Mouse (Mus musculus): ENCODE results near the gene Lamp2. TPM values are rescaled to one million over a fixed set of nuclear protein-coding genes. Genes with fewer than 3 reads are reported as not detected.
A peak's percentile ranks its signal among the peaks of the same experiment; 100 is the strongest.
"Not testable (repeated sequence)": the region's sequence is repeated elsewhere in the genome, so short reads cannot be mapped to it uniquely, and the experiment has no call there.

Gene Lamp2
- not detected in 2 replicates for polyA plus RNA-seq (2012; ENCODE audit: insufficient read depth, insufficient read length, low replicate concordance, missing spikeins)

DNA sequence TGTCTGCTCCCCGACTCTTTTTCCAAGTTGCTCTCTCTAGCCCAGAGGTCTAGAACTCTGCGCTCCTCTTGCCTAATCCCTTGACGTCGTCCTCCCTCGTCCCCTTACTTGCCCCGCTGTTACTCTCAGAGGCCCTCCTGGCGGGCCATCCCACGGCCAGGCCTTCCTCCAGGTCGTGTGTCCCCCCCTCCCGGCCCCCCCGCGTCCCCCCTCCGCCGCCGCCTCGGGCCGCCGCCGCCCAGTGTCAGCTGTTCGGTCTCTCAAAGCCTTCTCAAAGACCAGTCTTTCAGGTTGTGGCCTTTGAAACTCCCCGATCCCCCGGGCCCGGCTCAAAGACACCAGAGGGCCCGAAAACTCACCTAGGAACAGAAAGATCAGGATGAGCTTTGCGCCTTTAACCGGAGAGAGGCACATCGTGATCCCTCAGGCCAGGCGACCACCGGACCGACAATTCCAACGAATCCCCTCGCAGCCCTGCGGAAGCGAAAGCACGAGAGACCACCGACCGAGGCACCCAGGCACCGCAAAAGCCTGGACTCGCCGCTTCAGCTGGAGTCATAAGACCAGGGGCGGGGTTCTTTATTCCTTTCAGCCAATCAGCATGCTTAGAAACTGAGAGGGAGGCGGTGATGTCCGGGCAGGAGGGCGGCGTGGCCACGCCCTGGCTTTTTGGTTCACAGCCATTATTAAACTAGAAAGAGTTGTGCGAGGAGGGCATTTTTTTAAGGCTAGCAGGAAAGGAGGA is at the start of gene Lamp2:
TSS of gene Lamp2 (minus strand) at position 565 of the 745 bp plus-strand sequence.
- 11% methylated on average over 46 of the region's 47 CpGs for WGBS
- Histone ChIP-seq H3K4me3 (ENCODE audit: insufficient read depth, low read depth, low read length) (peak within 1 kb of the TSS; percentile 51), H3K4me1 (ENCODE audit: control insufficient read depth, insufficient read depth, low read length) (no peaks in the 10 kb centered on the region), H3K27ac (ENCODE audit: insufficient read depth, low read depth, low read length) (no peak within 1 kb of the TSS)
- TF ChIP-seq POLR2A (IDR thresholded peaks at IDR 0.05; ENCODE audit: insufficient read depth, low read depth, low read length) = peak; percentile 46; the same call in 1 of the 2 replicates
- no peak for TF ChIP-seq CTCF (IDR thresholded peaks at IDR 0.05; ENCODE audit: insufficient read depth, low read depth, low read length)

DNA sequence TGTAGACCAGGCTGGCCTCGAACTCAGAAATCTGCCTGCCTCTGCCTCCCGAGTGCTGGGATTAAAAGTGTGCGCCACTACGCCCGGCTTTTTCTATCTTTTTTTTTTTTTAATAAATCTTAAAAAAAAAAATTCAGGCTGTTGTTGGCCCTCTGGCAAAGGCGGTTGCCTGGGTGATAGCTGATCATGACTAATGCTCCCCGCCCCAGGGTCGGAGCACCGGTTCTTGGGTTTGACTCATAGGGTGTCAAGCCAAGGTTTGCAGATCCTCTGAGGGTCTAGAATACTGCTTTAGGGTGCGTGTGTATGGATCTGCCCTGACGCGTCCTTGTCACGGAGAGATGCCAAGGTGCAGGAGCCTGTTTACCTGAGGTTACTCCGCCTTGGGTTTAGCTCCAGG is 48.6 kb upstream of the Lamp2 start:
- 0 out of 2 replicates have a peak, but pooled peaks cover 3% of the 10 kb centered on the region for H3K4me1 ChIP-seq (ENCODE audit: control insufficient read depth, insufficient read depth, low read length)
- no peak overlapping the region for H3K4me3 ChIP-seq (ENCODE audit: insufficient read depth, low read depth, low read length)
- TF ChIP-seq CTCF (IDR thresholded peaks at IDR 0.05; ENCODE audit: insufficient read depth, low read depth, low read length) (no peak), POLR2A (IDR thresholded peaks at IDR 0.05; ENCODE audit: insufficient read depth, low read depth, low read length) (no peak)
- no peak overlapping the region for H3K27ac ChIP-seq (ENCODE audit: insufficient read depth, low read depth, low read length)
- WGBS = 81% methylated on average over 14 of the region's 14 CpGs

DNA sequence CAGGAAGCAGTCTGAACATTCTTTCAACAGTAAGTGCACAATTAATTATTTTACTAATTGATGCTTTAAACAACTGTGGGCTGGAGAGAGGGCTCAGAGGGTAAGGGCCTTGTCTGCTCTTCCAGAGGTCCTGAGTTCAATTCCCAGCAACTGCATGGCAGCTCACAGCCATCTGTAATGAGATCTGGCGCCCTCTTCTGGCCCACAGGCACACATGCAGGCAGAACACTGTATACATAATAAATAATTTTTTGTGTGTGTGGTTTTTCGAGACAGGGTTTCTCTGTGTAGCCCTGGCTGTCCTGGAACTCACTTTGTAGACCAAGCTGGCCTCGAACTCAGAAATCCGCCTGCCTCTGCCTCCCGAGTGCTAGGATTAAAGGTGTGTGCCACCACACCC is 45.9 kb upstream of the Lamp2 start:
- WGBS = 71% methylated on average over 5 of the region's 5 CpGs
- H3K4me3 ChIP-seq (ENCODE audit: insufficient read depth, low read depth, low read length); H3K27ac ChIP-seq (ENCODE audit: insufficient read depth, low read depth, low read length): not testable (repeated sequence)

DNA sequence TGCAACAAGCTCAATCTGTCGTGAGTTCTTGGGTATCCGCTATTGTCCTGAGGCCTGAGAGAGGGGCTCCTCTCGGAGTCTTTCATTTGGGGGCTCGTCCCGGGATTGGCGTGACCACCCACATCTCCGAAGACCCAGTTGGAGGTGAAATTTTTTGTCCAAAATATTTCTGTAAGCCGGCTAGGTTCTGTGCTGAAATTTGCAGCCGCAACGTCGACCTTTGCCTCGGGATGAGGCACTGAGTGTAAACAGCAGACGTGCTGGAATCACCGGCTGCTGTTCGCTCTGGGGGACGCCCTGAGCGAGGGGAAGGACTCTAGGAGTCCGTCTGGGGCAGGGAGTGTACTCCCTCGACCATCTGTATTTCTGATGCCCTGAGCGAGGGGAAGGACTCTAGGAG is 29.2 kb upstream of the Lamp2 start:
- H3K27ac ChIP-seq (ENCODE audit: insufficient read depth, low read depth, low read length); H3K4me3 ChIP-seq (ENCODE audit: insufficient read depth, low read depth, low read length); H3K4me1 ChIP-seq (ENCODE audit: control insufficient read depth, insufficient read depth, low read length): not testable (repeated sequence)
- WGBS = 38% methylated on average over 20 of the region's 20 CpGs

More for the DNA sequence above, 45.9 kb upstream of the Lamp2 start:
- not testable (repeated sequence) for H3K4me1 ChIP-seq (ENCODE audit: control insufficient read depth, insufficient read depth, low read length)

DNA sequence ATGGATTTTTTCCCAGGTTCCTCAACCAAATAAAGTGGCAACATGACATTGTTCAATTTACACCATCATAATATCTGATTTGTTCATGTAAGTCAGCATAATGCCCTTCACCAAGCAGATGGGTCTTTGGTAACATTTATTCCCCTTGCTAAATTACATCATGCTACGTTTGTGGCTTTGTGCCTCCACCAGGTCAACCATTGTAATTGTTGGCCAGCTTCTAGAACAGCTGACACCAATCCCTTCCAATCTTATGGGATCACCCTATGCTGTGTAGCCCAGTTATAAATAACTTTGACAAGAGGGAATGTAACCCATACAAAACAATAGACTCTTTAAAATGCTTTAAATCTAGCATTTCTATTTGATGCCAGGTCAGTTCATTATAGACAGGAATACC is 22.3 kb upstream of the Lamp2 start:
- no peaks in the 10 kb centered on the region for H3K4me1 ChIP-seq (ENCODE audit: control insufficient read depth, insufficient read depth, low read length)

DNA sequence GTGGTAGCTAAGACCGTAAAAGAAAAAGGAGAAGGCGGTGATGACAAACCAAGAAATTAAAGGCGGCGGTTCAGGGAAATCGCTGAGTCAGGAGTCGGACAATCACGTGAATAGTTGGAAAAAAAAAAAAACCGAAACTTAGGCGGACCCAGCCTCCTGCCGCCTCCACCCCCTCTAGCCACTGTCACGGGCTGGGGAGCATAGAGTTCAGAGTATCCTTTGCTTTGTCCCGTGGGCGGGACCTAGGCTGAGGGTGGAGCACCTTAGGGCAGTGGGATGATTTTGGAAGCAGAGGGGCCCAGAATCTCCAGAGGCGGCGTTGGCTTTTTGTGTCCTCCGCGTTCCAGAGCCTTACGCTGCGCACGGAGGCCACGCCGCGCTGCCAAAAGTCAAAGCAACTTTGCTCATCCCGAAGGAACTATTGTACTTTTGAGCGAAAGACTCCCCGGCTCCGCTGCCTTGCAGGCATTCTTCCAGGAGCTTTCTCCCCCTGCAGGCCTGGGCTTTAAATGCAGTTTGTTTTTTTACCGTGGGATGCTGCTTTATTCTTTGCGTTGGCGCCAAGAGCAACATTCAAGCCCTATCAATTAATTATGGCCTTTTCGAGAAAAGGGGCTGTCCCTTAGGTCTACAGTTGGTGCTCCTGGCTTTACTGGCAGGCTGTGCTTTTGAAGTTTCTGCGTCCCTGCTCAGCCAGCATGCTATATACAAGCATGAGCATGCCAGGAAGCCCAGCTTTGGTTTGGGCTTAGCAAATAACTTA is 17.5 kb upstream of the Lamp2 start:
- peak overlapping the region; percentile 88 for H3K4me3 ChIP-seq (ENCODE audit: insufficient read depth, low read depth, low read length)
- TF ChIP-seq POLR2A (IDR thresholded peaks at IDR 0.05; ENCODE audit: insufficient read depth, low read depth, low read length) (no peak), CTCF (IDR thresholded peaks at IDR 0.05; ENCODE audit: insufficient read depth, low read depth, low read length) (peak; percentile 45; the same call in 1 of the 2 replicates)
- peak overlapping the region; percentile 91 for H3K27ac ChIP-seq (ENCODE audit: insufficient read depth, low read depth, low read length)
- 16% methylated on average over 32 of the region's 32 CpGs for WGBS
- H3K4me1 ChIP-seq (ENCODE audit: control insufficient read depth, insufficient read depth, low read length) = no peaks in the 10 kb centered on the region

More for the DNA sequence above, 22.3 kb upstream of the Lamp2 start:
- Histone ChIP-seq H3K27ac (ENCODE audit: insufficient read depth, low read depth, low read length) (no peak overlapping the region), H3K4me3 (ENCODE audit: insufficient read depth, low read depth, low read length) (no peak overlapping the region)
- no peak for TF ChIP-seq CTCF (IDR thresholded peaks at IDR 0.05; ENCODE audit: insufficient read depth, low read depth, low read length)
- no peak for TF ChIP-seq POLR2A (IDR thresholded peaks at IDR 0.05; ENCODE audit: insufficient read depth, low read depth, low read length)
- WGBS = 70% methylated on average over 1 of the region's 1 CpGs

DNA sequence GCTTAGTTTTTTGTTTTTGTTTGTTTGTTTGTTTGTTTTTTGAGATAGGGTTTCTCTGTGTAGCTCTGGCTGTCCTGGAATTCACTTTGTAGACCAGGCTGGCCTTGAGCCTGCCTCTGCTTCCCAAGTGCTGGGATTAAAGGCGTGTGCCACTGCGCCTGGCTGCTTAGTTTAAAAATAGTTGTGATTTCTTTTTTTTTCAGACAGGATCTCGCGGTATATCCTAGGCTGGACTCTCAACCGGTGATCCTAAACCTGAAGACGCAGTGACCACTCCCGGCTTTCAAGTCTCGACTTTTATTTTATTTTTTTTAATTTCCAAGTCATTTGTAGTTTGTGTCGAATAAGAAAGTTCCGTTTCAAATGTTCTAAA is 16.9 kb upstream of the Lamp2 start:
- TF ChIP-seq POLR2A (IDR thresholded peaks at IDR 0.05; ENCODE audit: insufficient read depth, low read depth, low read length) (no peak), CTCF (IDR thresholded peaks at IDR 0.05; ENCODE audit: insufficient read depth, low read depth, low read length) (no peak)
- WGBS = 16% methylated on average over 10 of the region's 10 CpGs
- H3K4me3 ChIP-seq (ENCODE audit: insufficient read depth, low read depth, low read length) = peak overlapping the region; percentile 13
- no peaks in the 10 kb centered on the region for H3K4me1 ChIP-seq (ENCODE audit: control insufficient read depth, insufficient read depth, low read length)
- no peak overlapping the region for H3K27ac ChIP-seq (ENCODE audit: insufficient read depth, low read depth, low read length)

DNA sequence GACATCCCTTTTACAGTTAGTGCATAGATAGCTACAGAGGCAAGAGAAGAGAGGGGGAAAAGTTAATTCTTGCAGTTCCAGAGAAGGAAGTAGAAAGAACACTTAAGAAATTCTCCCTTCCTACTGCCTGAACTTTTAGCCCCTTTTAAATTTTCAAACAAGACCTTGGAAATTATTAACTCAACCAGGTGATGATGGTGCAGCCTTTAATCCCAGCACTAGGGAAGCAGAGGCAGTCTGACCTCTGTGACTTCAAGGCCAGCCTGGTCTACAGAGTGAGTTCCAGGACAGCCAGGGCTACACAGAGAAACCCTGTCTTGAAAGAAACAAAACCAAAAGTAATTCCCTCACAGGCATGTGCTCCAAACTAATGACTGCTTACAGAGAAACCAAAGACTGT is 10.0 kb upstream of the Lamp2 start:
- H3K4me3 ChIP-seq (ENCODE audit: insufficient read depth, low read depth, low read length) = no peak overlapping the region
- H3K4me1 ChIP-seq (ENCODE audit: control insufficient read depth, insufficient read depth, low read length) = no peaks in the 10 kb centered on the region
- no peak for TF ChIP-seq CTCF (IDR thresholded peaks at IDR 0.05; ENCODE audit: insufficient read depth, low read depth, low read length)
- no peak for TF ChIP-seq POLR2A (IDR thresholded peaks at IDR 0.05; ENCODE audit: insufficient read depth, low read depth, low read length)
- no peak overlapping the region for H3K27ac ChIP-seq (ENCODE audit: insufficient read depth, low read depth, low read length)

DNA sequence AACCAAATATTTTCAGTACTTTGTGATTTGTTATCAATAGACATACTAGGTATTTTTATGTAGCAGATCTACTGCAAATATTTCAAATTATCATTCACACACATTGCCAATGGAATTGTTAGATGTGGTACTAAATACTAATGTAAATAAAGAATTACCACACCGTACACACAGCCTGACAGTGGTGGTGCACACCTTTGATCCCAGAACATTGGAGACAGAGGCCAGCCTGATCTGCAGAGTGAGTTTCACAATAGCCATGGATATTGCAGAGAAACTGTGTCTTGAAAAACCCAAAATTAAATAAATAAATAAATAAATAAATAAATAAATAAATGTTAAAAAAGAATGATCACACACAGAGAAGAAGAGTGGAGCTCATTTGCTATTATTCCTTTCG is 6.9 kb upstream of the Lamp2 start:
- Histone ChIP-seq H3K4me3 (ENCODE audit: insufficient read depth, low read depth, low read length) (no peak overlapping the region), H3K4me1 (ENCODE audit: control insufficient read depth, insufficient read depth, low read length) (no peaks in the 10 kb centered on the region), H3K27ac (ENCODE audit: insufficient read depth, low read depth, low read length) (no peak overlapping the region)
- TF ChIP-seq CTCF (IDR thresholded peaks at IDR 0.05; ENCODE audit: insufficient read depth, low read depth, low read length) (no peak), POLR2A (IDR thresholded peaks at IDR 0.05; ENCODE audit: insufficient read depth, low read depth, low read length) (no peak)
- WGBS = 94% methylated on average over 2 of the region's 2 CpGs
